Mouse (Mus musculus): ENCODE data around the gene Akirin1. TPM values are rescaled to one million over a fixed set of nuclear protein-coding genes. Genes with fewer than 3 reads are reported as not detected.

Akirin1 gene
- polyA plus RNA-seq (2017; shearing (Covaris generic)): 122 TPM

DNA sequence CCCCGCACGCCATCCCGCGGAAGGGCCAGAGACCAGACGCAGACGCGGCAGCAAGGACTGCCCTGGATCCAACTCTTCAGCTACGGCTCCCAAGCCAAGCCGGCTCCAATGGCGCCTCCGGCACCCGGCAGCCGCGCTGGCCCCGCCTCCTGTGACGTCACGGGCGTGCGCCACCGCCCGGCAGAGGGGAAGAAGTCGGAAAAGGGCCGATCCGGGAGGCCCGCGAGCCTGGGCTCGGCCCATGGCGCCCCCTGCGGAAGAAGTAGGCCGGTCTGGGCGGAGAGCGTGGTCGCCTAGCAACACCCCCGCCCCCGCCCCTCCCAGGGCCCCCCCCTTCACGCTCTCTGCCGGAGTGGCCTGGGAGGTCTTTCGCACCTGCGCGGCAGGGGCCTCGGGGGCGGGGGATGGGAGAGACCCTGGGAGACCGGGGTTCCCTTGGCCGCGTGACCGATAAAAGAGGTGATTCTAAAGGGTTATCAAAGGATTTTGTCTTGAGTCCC, at the start of gene Akirin1:
Akirin1 (minus strand) TSS at position 194 of the 500 bp plus-strand sequence.

GRCm38 (mm10) chr4:123787191-123787985, 37.2 kb upstream of the Akirin1 start, which contains the start of gene Rhbdl2:
Gene Rhbdl2, plus strand, starts transcription at chr4:123787874.

DNA sequence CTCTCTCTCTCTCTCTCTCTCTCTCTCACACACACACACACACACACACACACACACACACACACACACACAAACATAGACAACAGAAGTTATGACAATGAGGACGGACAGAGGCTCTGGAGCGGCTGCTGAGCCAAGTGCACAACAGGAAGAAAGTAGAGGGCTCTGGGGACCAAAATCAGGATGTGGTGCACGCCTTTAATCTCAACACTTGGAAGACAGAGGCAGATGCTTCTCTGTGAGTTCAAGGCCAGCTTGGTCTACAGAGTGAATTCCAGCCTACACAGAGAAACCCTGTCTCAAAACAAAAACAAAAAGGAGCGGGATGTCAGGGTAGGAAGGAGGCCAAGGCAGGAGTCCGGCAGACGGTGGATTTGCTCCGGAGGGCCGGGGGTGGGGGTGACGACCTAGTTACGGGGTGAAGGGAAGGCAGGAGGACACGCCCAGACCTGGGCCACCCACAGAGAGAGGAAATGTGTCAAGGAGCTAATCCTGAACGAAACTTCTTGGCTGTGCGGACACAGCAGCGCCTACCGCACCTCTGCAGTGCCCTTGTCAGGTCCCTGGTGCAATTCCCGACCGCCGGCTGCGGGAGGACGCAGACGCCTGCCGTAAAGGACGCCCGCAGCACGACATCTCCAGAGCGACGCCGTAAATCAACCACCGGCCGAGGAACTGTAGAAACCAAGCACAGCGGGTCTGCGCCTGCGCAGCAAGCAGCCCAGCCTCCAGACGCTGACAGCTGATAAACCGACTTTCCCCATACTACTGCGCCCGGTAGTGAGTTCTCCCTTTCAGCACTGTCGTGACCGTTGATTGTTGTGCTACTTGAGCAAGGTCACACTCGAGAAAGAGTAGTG, 32.3 kb downstream of the Akirin1 start, which contains the start of gene Ndufs5:
Ndufs5 (minus strand) TSS at position 629 of the 860 bp plus-strand sequence.

Other genes starting within 250 kb of the Akirin1 start
- gene Macf1, start 66.0 kb downstream of the Akirin1 start, polyA plus RNA-seq (2017; shearing (Covaris generic)): 183 TPM
- gene Ndufs5, start 32.1 kb downstream of the Akirin1 start, polyA plus RNA-seq (2017; shearing (Covaris generic)): 54.9 TPM
- gene Rhbdl2, start 37.5 kb upstream of the Akirin1 start, polyA plus RNA-seq (2017; shearing (Covaris generic)): not detected
- gene 4933427I04Rik, start 109.3 kb upstream of the Akirin1 start, polyA plus RNA-seq (2017; shearing (Covaris generic)): not detected
- gene Mycbp, start 154.5 kb upstream of the Akirin1 start, polyA plus RNA-seq (2017; shearing (Covaris generic)): 16.5 TPM
- gene Rragc, start 167.1 kb upstream of the Akirin1 start, polyA plus RNA-seq (2017; shearing (Covaris generic)): 61.5 TPM
- gene 4930535I16Rik, start 167.7 kb upstream of the Akirin1 start, polyA plus RNA-seq (2017; shearing (Covaris generic)): not detected